Mouse (Mus musculus) c-Kit-positive CD71-positive TER-119-negative erythroid progenitor cells, embryonic 14.5 days (primary cell): ENCODE results near the gene Asic2.

ENCODE experiments used
- DNase-seq: peaks from one replicate; pipeline ENCODE4 v3.0.0-alpha.2; 2013; ENCODE audit warnings: low read depth

The Asic2 gene

DNA sequence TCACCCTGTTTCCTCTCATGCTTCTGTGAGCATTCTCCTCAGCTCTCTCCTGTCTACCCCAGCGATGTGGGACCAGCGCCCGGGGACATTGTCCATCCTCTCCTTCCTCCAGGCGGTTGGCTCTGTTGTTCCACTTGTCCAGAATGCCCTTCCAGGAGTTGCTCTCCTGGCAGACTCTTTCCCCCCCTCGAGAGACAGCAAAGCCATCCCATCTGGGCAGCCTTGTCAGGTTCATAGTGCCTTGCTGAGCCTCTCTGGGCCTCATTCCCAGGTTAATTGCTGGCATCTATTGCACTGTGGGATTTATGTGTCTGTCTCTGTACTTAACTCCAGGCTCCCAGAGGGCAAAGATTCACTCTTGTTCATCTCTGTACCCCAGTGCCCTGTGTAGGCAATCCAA is 972.6 kb downstream of the Asic2 start:
- no peak for DNase-seq

DNA sequence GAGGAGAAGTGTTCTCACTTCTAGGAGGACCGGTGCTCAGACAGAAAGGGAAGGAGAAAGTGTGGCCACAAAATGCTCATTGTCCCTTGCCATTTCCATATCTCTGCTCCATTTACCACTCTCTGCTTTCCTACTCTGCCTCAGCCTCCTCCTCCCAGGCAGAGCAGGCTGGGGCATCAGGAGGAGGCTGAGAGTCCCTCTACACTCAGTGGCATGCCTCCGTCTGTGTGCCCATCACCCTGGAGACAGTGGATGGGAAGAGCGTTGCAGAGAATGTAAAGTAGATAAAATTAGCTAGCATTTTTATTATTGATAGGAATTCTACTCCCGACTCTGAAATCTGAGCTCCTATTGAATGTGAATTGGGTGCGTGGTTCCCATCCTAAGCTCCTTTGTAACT is 984.7 kb downstream of the Asic2 start:
- no peak for DNase-seq

DNA sequence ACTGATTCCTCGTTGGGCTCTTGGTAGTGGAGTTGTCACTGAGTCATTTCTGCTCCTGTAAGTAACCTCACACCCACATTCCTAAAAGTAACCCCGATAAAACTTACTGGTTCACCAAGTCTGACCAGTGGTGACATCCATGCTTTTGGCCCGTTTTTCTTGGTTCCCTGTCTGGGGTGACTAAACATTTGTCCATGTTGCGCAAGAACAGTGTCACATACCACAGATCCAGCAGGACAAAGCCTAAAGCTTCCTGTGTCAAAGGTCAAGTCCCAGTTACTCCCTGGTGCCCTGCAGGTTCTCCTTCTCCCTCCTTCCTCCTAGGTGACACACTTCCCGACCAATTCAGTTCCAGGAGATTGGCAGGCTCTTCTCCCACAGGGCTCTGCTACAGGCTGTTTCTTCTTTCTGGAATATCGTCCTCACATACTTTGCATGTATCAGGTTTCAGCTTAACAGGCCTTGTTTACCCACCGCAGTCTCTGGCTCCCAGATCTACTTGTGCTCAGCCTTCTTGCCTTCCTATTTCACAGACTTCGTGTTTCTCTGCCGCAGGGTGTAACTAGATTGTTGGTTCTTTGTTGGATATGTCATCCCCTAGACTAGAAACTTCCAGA is 991.9 kb downstream of the Asic2 start:
- no peak for DNase-seq

DNA sequence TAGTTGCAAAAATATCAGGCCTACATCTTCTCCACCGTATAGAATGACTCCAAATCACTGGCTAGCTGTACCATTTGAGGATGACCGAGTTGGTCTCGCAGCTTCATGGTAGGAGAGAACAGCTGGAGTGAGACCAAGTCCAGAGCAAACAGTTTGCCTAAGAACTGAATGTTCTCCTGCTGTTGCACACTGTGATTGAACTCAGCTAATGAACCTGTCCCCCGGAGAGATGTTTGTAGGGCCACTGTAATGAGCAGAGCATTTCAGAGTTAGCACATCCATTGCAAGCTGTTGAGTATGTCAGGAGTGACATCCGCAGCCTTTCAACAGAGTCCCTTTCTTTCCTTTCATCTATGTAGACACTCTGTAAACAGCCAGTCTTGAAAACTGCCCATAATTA is 993.6 kb downstream of the Asic2 start:
- DNase-seq: no peak

DNA sequence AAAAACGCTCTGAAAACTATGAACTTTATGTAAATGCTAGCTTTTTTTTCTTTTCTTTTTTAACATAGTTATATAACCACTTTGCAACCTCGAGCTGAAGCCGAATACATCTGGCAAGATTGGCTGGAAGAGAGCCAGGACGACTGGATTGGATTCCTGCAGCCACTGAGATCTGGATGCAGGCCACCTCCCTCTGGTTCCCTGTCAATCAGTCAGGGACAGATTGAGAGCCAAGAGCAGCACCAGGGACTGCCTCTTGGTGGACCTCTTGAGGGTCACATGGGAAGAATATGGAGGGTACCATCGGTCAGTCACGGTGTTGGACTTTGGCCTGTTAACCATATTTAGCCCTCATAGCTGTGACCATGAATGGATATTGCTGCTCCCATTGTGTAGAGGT is 994.3 kb downstream of the Asic2 start:
- DNase-seq: no peak

DNA sequence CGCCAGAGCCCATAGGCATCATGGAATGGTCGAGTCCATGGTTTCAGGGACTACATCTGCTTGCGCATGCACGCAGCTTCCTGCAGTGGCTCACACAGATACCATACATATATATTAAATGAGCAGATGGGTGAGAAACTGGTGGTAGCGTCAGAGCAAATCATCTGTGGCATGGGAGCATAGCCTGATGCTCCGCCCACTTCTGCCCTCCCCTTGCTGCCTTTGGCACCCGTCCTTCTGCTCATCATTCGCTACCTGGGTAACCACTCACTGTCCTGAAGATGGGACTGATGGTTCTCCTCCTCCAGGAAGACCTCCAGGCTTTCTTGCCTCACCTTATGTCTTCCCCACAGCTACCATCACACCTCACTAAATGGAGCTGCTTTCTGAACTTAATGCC is 995.0 kb downstream of the Asic2 start:
- DNase-seq: no peak

DNA sequence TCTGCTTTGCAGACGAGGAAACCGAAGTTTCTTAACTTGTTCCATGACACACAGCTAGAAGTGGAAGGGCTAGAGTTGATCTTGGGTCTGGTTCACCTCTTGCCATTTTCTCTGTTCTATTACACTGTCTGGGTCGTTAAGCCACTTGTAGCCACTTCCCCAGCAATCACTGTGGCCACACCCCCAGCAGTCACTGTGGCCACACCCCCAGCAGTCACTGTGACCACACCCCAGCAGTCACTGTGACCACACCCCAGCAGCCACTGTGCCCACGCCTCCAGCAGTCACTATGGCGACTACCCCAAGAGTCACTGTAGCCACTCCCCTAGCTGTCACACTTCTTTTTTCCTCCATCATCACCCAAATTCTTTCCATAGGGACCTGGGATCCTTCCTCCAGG is 1000.7 kb downstream of the Asic2 start:
- DNase-seq: peak; percentile 3

DNA sequence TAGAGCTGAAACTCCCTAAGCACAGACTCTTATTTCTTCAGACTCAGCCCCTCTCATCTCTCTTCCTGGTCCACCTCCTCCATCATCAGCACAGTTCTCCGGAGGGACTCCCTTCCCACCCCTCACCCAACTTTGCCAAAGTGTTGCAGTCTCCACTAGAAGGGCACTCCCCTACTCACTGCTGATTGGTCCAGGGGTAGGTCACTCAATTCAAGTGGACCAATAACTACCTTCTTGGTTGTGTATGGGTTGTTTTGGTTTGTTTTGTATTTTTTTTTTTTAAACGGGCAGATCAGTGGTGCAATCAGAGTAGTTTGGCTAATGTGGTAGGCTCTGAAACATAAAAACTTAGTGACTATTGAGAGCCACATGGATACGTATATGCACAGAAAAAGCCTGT is 1002.2 kb downstream of the Asic2 start:
- no peak for DNase-seq

DNA sequence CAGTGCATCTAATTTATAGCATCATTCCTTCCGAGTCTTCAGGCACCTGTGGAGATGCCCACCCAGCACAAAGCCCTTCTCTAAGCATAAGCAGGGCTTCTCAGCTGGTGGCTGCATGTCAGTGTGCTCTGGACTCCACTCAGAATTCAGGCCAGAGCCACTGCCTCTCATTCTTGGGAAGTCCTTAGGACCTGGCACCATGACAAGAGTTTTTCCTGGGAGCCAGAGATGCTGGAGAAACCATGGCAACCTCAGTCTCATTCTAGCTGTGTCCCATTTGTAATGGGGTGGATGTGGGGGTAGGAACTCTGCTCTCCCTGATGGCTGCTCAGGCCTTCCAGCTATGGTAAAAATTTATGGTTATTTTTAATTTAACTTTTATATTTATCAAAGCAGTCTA is 1006.9 kb downstream of the Asic2 start:
- DNase-seq: no peak

DNA sequence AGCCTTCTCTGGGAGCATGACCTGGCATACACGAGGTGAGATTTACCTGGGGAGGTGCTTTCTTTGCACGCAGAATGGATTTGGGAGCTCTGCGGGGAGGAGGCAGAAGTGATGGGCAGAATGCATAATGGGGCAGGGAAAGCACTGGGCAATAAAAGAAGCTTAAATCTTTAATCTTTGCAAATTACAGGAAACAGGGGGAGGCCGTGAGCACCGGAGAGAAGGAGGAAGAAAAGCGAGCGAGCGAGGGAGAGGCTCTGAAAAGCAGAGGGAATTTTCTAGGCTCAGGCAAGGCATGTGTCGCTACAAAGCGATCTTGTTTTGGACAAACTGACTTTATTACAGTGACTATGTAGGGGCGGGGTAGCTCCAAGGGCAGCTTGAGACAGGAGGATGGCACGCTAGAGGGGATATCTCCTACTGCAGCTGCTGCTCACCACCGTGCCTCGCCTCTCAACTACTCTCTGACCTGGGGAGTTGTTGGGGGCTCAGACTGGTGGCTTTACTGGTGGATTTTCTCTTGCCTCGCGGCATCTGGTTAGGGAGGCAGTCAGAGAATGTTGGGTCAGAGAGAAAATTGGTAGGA is 1010.1 kb downstream of the Asic2 start:
- no peak for DNase-seq

DNA sequence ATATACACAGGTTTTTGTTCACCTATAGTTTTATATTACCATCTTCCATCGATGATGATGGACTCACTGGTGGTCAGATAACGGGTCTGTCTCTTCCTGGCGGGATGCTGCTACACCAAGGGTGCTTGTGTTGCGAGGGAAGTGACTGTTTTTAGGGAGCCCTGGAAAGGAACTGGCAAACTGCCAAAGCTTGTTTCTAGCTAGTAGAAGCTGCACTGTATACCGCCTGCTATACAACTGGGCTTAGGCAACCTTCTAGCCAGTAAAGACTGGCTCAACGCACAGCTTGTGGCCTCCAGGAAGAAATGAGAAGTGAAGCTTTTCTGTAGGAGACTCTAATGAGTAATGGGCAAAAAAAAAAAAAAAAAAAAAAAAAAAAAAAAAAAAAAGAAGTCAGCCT is 1012.3 kb downstream of the Asic2 start:
- no peak for DNase-seq

DNA sequence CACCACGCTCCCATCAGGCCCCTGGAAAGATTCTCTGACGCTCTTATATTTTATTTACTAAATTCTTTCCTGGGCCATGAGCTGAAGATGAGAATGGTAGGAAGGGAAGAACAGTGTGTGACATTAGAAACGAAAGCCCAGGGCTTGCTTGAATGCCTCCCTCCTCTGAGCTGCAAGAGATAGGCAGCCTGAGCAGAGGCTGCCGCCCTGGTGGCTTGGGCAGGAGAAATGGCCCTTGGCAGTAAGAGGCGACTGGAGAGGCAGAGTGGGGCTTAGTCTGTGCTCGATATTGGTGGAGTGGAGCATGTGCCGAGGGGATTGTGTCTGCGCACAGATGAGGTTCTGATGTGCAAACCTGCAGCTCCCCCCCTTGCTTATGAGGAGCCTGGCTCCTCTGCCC is 1014.1 kb downstream of the Asic2 start:
- DNase-seq: no peak

DNA sequence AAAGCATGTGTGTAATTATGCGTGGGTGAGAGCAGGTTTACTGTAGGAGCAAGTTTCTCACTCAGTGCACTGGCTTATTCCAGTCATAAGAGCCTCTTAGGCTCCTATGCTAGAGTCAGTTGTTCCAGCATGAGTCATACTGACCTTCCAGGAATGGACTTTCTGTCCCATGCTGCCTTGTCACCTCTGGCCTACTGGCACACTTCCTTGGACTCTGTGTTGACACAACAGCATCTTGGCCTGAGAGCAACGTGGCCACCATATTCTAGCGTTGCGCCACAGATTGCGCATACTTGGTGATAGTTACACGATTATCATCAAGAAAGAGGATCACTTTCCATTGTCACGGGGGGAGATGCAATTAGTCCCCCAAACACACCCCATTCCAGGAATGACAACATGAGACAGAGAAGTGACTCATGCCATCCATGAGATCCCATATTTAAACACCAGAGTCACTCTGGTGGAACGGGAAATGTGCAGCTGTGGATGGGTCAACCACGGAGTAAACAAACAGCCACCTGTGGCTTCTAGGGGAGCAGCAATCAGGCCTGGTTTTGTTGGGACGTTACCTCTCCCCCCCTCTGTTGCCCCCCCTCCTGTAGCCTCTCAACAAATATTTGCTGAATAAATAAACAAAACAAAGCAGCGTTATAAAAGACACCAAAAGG is 1019.1 kb downstream of the Asic2 start:
- no peak for DNase-seq

DNA sequence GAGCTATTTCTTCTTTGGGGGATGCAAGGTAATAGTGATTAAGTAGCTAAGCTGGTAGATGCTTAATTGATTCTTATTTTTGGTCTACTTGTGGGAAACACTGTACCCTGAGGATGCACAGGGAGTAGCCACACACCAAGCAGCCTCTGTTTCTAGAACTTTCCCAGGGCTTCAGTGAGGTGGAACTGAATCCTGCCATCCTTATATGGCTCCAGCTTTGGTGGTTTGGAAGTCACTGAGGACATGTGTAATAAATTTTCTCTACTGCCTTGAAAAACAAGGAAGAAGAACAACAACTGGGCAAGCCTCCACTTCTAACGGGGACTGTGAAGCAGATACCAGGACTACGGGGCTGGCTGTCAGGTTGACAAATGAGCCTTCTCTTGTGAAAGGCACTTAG is 1020.2 kb downstream of the Asic2 start:
- DNase-seq: no peak

DNA sequence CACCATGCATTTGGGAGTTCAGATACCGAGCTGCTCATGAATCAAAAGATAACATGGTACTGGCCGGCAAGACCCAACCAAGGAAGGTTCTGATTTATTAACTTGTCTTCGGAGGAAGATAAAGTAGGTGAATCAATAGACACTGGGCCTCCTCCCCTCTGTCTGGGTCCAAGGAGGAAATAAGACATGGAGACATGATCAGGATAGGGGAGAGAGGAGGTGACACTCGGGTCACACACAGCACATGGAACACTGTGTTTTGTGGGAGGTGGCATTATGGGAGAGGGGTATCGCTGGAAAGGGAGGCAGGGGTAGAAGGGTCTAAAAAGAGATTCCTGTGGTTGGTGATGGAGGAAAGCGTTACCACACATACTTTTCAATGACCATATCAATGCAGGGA is 1022.1 kb downstream of the Asic2 start:
- DNase-seq: no peak

DNA sequence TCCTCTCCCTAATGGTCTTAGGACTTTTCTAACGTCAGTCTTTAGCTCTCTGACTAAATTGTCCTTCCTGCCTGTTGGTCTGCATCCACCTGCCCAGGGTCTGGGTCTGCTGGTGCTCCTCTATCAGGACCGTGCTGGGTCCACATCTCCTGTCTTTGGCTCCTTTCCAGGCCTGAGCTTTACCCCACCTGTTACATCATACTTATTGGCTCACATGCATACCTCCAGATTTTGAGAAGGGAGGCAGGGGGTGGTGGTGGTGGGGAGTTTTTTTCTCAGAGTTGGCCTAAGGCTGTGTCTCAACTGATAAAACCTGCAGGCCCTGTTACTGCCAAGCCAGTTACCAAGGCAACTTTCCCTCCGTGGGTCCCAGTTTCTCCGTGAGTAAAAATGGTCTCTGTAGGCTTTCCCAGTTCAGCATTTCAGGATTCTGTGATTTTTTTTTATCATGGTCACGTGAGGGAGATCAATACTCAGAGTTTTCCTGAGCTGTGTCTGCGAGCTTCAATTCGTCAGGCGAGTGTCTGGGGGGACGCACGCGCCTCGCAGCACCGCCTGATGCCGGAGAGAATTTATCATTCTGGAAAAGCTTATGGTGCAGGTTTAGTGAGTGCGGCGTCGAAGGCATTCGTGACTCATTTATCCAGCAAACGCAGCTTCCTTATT is 1044.8 kb downstream of the Asic2 start:
- DNase-seq: no peak

DNA sequence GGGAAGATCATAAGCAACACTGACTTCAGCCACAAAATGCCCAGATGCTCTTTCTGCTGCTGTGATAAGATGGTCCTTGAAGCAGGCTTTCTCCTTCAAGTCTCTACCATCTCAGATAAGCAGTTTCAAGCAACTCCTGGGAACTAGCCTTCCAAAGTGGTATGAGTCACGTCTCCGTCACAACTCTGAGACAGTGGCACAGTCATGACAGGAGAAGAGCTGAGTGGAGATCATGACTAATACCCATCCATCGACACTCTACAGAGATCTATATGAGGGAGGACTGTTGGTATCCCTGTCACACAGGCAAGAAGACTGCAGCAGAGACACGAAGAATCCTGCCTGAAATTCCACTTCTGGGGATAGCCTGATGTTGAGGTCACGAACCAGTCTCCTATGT is 1049.9 kb downstream of the Asic2 start:
- no peak for DNase-seq

DNA sequence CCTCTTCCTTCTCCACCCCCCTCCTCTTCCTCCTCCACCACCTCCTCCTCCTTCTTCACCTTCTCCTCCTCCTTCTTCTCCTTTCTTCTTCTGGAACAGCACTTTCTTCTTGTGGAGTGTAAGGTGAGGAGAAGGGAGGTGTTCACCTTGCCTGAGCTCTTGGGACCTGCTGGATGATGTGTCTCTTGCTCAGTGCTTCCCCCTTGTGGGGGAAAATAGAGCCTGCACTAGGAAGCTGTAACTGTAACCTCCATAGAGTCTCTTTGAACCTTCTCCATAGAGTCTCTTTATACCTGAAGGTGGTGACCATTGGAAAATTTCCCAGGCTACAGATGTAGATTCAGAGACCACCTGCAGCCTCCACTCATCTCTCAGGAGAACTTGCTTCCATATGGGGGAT is 1050.6 kb downstream of the Asic2 start:
- peak; percentile 5 for DNase-seq

DNA sequence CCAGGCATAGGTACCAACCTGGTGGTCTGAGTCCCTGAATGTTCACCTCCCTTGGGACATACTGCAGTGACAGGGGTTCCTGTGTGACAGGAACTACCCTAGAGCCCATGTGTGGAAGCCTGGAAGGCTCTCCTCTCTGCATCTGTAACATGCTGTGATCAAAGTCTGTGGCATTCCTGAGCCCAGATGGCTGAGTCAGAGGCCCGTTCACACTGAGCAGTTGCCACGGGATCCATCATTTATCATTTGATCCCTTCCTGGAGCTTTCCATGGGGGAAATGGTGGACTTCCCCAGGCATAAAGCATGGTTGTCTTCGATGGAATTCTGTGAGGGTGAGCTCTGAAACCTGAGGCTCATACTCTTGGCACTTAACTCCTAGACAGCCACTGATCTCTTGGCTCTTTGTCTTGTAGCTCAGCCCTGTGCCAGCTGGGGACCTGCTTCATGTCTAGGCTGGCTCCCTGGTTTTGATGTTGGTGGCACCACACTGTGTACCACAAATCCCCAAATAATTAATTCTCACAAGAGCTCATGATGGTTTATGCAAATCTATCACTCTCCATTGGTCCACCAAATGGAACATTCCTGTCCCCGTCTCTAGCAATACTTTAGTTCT is 1054.7 kb downstream of the Asic2 start:
- no peak for DNase-seq

DNA sequence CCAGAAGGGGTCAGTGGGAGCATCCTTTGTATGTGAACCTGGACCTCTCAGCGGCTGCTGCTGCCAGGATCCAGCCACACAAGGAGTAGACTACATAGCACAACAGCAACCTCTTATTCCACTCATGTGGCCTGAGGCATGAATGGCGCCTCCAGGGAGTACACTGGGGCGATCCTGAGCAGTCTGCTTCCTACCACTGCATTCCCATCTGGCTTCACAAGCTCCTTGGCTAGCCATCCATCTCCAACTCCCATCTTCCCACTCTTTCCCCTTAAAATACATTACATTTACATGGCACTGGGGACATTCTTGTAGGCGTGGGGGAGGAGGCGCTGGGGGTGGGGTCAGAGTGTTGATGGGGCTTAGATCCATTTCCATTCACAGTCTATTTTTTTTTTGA is 1055.5 kb downstream of the Asic2 start:
- no peak for DNase-seq

DNA sequence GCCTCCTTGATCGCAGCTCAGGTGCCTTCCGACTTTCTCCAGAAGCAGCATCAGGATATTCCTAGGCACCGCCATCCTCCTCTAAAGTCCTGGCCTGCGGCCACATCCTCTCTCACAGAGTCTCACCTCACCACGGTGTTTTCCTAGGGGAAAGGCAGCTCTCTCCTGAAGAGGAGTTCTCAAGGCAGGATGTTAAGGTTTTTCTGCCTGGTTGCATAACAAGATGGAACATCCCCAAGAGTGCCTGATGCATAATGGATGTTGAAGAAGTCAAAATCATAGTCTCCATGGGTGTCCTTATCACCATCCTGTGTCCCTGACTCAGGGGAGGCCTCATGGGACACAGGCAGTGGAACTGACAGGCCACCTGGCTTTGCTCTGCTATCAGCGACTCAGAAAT is 1060.4 kb downstream of the Asic2 start:
- DNase-seq: no peak

DNA sequence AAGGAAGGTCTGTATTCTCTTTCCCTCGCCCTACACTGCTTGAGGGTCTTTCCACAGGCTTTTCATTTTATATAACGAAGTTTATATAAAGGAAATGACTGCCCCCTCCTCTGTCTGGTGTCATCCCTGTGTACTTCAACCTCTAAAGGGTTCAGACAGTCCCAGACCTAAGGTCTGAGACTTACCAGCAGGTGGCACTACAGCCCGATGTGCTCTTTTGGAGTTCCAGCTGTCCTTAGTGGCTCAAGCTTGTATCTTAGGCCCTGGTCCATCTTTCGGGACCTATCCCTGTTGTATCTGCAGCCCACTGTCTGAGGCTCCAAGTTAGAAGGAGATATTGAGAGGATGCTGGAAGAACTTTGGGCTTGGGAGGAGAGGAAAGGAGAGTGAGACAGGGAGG is 1061.8 kb downstream of the Asic2 start:
- peak; percentile 3 for DNase-seq

DNA sequence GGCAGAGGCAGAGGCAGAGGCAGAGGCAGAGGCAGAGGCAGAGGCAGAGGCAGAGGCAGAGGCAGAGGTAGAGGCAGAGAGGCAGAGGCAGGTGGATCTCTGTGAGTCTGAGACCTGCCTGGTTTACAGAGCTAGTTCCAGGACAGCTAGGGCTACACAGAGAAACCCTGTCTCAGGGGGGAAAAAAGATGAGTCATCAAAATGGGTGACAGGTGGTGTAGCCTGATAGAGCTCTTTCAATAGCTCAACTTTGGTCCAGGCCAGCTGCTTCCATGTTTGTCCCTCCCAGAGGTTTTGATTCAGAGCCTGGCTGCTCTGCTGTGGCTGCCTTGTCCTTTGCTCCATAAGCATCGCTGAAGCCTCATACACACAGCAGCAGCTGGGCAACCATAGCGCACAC is 1063.7 kb downstream of the Asic2 start:
- DNase-seq: no peak
